Mouse (Mus musculus): Measurements from ENCODE around the gene Atg2b.

Atg2b gene

DNA sequence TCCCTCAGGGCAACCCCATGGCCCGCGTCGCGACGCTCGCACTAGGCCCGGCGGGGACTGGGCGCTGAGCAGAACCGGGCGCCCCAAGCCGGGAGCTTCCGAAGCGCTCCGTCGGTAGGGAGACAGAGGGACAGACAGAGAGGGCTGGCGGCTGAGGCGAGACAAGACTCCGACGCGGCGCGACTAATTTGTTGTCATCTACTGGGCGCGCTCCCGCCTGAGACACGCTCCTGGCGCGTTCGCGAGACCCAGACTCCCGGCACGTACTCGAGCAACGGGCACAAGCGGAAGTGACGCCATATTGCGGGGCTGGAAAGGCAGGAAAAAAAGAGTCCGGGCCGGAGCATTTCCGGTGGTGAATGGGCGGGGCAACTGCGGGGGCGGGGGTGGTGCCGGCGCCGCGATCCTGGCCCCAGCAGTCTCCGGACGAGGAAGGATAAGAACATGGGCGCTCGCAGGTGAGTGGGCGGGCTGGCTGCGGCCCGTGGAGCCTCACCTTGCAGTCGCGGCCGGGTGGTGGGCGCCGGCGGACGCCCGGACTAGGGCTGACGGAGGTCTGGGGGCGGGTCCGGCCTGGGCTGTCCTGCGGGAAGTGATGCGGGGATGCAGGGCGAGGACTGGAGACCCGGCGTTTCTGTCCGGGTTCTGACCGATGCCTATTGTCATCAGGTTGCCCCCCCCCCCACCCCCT, at the start of gene Atg2b:
Gene Atg2b (minus strand): TSS at position 211 of the 691 bp plus-strand sequence.
- peak; percentile 90 to 94 for DNase-seq (ENCODE audit: low spot score in 2 of 2)

DNA sequence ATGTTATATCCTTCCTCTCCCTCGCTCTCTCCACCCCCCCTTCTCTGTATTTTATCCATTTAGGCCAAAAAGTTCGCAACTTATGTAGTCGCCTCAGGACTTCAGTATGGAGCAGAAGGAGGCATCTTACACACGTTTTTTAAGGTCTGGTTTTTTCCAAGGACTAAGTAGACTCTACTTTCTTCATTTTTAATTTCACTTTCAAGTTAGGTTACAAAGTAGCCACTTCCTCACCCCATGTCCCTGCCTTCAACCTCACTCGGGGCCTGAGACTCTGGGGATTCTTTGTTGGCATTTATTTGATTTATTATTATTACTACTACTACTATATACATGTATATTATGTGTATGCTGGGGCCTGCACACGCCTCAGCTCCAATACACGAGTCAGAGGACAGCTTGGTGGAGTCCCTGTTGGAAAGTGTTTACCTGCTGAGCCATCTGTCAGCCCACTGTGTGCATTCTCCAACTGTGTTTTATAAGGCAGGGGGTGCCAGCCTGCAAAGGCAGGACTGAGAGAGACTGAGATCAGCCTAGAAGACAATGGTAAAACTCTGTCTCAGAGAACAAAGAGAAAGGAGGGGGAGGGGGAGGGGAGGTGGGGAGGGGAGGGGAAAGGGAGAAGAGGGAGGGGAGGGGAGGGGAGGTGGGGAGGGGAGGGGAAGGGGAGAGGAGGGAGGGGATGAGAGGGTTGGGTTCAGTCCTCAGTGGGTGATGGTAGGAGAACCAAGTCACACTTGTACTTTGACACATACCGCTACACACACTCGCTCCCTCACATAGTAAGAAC, 48.6 kb upstream of the Atg2b start:
- DNase-seq (ENCODE audit: low spot score in 2 of 2), result no peak

DNA sequence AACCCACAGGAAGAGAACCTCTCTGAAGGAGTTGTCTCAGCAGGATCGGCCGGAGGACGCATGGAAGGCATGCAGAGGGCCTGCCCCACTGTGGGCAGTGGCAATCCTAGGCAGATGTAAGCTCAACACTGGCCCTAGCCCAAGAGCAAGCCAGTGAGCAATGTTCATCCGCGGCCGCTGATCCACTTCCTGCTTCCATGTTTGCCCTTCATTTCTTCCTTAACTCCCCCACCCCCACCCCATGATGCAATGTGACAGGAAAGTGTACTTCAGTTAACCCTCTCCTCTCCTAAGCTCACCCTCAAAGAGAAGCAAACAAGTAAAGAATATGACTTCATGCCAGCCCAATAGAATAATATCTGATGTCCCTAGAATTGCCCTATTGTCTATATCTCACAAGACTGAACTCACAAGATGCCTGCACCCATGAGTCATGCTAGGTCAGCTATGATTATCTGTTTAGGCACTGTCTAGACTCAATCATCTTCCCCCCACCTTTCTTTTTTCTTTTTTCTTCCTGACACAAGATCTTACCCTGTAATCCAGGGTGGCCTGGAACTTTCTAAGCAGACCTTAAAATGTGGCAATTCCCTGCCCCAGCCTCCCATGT, 45.9 kb upstream of the Atg2b start:
- DNase-seq (ENCODE audit: low spot score in 2 of 2), result no peak

DNA sequence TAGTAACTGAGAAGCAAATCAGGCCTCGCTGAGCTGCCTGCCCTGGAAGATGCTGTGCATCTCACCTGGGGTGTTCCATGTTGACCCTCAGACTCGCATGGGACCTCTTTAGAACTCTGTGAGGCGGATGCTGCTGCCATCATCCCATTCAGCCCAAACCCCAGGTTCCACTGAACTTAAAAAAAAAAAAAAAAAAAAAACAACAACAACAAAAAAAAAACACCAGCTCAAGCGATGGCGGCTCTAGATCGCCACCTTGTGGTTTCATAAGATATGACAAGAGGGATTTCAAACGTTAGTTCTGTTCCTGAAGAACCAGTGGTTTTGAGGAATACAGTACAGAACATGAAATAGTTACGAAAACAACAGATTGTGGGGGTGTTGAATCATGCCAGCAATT, 43.0 kb upstream of the Atg2b start:
- peak in 1 of 2 experiments; percentile 19 for DNase-seq (ENCODE audit: low spot score in 2 of 2)

DNA sequence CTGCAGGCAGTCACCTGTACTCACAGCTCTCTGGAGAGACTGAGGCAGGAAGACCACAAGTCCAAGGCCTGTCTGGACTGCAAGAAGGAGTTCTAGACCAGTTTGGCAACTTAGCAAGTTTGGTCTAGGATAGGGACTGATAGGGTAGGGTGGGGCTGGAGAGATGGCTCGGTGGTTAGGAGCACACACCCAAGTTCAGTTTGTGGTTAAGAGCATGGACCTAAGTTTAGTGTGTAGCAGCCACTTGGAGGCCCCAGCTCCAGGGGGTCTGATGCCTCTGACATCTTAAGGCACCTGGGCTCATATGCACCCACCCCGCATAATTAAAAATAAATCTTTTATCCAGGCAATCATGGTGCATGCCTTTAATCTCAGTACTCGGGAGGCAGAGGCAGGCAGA, 42.3 kb upstream of the Atg2b start:
- DNase-seq (ENCODE audit: low spot score in 2 of 2), result no peak

DNA sequence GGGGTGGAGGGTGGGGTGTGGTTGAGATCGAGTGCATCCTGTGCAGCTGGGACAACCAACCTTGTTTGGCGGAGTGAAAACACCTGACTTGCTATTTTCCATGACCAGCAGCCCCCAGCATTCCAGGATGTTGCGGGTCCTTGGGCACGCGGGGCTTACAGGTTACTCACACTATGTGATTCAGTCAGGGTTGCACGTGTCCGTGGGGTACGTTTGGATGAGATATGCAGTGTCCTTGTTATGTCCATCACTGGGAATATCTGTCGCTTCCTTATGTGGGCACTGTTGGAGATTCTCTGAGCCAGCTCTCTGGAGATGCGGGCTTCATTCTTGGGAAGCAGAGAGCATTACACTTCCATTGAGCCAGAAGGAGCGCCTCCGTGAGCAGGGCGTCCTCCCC, 40.7 kb upstream of the Atg2b start:
- no peak for DNase-seq (ENCODE audit: low spot score in 2 of 2)

DNA sequence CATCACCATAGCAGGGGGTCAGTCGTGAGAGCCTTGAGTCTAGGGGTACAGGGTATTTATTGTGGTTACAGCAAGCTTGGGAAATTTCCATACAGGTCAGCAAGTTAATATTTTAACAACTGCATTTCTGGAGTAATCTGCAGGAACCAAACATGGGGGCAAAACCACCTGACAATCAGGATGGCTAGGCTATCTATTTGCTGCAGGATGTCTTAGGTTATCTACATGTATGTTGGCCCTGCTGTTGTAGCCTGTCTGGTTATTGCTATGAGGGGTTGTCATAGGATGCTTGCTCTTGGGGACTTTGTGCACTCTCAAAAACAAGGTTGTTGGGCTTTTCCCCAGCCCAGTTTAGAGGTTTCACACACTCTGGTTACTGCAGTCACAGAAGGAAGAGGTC, 39.6 kb upstream of the Atg2b start:
- no peak for DNase-seq (ENCODE audit: low spot score in 2 of 2)

DNA sequence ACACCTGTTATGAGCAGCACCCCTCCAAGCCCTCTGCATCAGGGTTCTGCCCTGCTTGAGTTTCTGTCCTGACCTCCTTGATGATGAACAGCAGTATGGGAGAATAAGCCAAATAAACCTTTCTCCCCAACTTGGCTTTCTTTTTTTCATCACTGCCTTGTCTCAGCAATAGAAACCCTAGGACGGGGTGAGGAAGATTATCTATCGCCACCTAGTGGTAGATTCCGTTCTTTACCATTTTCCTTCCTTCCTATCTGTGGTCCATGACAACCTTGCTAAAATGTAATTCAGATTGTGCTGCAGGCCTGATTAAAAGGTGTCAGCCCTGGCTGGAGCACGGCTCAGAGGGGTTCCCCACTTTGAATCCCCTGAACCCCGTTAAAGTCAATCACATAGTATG, 37.6 kb upstream of the Atg2b start:
- DNase-seq (ENCODE audit: low spot score in 2 of 2), result no peak

DNA sequence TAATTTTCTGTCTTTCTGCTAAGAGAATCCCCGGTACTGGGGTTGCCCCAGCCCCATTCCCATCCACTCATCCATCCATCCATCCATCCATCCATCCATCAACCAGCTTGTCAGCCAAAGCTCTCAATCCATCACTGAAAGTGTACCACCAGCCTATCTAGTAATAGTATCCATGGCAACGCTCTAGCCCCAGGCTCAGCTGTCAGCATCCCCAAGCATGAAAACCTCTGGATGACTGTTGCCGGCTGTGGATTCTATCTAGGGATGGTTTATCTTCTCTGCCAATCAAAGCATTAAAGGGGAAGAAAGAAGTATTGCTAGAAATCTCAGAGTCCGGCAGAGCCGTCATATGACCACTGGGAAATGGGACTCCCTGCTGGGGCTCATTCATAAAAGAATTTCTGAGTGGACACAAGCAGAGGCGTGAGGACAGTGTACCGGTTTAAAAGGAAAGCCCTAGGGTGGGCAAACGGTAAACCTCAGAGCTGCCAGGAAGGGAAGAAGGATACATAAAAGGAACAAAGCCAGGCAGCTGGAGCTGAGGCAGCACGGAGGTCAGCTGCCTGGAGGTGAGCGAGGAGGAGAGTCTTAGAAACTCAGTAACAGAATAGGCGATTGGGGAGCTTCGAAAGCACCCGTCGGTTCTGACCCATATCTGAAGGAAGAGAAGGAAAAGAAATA, 36.6 kb upstream of the Atg2b start:
- DNase-seq (ENCODE audit: low spot score in 2 of 2), result no peak

DNA sequence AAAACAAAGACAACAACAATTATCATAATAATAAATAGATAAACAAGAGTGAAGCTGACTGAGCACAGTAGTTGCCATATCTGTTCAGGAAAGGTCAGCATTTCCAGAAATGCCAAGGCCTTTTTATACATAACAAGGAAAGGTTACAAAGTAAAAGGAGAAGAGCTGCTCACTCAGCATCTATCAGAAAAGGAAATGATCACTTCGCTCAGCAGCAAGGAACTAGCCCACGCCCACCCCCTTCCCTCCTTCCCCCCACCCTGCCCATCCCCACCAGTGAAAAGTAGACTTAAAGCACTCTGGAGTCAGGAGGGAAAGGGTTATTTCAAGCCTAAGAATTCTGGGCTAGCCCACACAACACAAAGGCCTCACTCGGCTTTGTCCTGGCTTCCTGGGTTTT, 35.2 kb upstream of the Atg2b start:
- no peak for DNase-seq (ENCODE audit: low spot score in 2 of 2)

DNA sequence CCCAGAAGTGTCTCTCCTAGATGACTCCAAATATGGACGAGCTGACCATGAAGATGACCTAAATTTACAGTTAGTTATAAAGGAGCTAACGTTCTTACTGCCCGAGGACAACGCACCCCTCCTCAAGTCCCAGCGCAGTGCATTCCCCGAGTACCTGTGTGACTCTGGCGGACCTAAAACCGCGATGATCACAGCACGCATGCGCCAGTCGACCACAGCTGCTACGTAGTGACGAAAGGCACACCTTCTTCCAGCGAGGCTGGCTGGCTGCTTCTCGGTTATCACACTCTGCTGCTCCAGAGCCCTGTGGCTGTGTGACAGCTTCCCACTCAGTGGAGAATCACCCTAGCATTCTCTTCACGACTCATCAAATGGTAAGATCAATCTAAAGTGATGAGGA, 33.6 kb upstream of the Atg2b start:
- DNase-seq (ENCODE audit: low spot score in 2 of 2), result peak; percentile 21 to 30

DNA sequence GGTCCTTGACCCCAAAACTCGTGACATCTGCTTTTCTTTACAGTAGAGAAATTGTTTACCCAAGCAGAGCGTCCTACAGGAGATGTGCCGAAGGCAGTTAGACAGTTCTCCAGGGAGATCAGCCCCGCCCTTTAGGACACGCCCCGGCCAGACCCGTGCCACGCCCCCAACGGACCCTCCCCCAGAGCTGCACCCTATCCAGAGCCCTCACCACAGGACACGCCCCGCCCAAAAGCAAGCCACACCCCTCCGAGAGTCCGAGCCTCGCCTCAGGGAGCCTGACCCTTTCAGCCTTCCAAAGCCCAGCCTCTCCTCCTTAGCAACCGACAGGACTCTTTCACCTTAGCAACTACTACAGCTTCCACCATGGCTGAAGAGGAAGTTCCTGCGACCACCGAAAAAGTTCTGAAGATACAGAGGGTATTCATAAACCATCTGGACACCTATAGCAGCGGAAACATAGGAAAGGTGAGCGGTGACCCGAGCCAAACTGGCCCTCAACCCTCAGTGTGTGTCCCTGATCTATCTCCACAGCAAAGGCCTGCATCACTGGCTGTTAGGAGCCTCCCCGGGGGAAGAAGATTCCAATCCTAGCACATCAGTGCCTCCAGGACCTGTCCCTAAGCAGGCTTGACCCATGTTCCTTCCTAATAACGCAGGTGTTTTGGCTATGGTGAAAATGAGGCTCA, 20.9 kb upstream of the Atg2b start, which contains the start of gene Ak7:
Gene Ak7 (plus strand): TSS at position 178 of the 689 bp plus-strand sequence.
- no peak for DNase-seq (ENCODE audit: low spot score in 2 of 2)

DNA sequence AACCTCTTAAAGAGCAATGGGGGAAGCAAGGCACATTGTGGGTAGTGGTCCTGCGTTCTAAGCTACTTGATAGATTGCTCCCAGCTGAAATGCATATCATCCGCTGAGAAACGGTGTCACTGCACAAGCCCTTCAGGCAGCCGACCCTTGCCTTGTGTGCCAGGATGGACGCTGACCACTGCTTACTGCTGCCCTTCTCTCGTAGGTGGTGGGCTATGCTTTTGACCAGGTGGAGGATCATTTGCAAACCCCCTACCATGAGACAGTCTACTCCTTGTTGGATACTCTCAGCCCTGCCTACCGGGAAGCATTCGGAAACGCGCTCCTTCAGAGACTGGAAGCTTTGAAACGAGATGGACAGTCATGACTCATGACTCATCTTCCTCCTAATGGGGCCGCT, 15.4 kb upstream of the Atg2b start:
- DNase-seq (ENCODE audit: low spot score in 2 of 2), result no peak

DNA sequence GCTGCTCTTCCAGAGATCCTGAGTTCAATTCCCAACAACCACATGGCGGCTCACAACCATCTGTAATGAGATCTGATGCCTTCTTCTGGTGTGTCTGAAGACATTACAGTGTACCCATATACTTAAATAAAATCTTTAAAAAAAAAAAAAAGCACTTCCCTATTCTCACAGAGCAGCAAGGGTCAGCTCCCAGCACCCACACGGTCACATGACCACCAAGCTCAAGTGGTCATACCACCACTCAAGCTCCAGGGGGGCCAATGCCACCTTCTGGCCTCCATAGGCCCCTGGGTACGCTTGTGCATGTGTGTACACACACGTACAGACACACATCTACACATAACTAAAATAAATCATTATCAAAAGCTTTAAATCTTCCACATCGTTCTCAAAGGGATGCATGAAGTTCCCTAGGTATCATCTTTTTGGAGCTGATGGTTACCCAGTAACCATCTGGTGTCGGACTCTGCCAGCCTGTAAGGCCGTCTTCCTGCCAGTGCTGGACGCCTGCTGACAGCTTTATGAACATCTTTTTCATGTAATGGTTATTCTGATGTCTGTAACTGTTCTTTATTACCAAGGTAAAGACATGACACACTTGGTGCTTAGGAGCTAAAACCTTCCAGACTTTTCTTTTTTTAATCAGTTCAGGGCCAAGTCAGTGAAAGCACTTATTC, 12.2 kb upstream of the Atg2b start:
- no peak for DNase-seq (ENCODE audit: low spot score in 2 of 2)

DNA sequence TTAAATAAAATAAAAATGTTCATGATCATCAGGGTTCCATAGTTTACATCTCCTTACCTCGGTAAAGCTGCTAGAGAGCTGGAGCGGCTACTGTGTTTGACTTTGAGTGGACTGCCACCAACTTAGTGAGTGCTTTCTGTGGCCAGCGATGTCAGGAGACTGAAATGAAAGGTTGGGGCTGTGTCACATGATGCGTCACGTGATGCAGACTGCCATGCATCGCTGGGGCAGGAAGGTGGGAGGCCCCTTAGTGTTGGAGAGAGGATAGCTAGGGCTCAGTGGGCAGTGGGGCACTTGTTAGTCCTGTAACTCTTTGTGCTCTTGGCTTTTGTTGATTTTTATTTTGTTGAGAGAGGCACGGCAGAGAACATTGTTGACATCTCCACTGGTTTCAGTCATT, 10.8 kb upstream of the Atg2b start:
- no peak for DNase-seq (ENCODE audit: low spot score in 2 of 2)

DNA sequence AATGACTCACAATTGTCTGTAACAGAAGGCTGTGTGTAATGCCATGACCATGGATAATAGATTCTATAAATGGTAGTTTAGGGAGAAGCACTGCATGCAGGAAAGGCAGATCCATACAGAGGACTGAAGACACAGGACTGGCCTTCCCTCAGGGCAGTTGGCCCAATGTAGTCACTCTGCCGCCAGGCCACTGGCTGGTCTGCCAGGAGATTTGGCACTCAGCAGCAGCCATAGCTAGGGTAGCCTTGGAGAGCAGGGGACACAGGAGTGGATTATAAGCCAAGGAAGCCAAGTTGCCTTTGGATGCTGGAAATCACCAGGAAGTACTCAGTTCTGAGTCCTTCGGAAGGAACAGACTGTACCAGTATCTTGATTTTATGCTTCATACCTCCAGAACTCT, 9.0 kb upstream of the Atg2b start:
- no peak for DNase-seq (ENCODE audit: low spot score in 2 of 2)

DNA sequence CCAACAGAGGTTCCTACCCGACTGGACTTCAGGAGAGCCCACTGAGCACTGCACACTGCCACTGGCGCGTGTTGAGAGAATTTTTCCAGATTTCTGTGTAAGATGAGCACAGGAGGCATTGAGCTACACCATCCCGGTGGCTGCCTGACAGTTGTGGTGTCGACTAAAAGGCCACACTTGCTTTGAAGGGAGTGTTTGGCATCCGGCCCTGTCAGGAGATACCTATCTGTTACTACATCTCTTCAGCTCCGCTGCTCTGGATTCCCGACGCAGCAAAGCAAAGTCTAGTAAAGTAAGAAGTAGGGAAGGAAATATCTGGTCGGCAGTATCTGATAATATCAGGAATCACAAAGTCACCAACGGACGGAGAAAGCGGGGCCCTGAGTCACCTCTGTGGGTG, 4.4 kb upstream of the Atg2b start:
- DNase-seq (ENCODE audit: low spot score in 2 of 2), result no peak

DNA sequence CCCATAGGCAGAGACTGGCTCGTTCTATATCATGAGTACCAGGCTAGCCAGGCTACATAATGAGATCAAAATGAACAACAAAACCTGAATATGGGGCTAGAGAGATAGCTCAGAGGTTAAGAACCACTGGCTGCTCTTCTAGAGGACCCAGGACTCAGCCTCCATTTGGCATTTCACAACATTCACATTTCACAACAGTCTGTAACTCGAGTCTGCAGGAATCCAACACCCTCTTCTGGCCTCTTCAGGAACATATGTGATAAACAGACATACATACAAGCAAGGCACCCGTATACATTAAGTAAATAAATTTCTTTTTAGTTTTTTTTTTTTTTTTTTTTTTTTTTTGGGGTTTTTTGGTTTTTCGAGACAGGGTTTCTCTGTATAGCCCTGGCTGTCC, 3.5 kb upstream of the Atg2b start:
- no peak for DNase-seq (ENCODE audit: low spot score in 2 of 2)

DNA sequence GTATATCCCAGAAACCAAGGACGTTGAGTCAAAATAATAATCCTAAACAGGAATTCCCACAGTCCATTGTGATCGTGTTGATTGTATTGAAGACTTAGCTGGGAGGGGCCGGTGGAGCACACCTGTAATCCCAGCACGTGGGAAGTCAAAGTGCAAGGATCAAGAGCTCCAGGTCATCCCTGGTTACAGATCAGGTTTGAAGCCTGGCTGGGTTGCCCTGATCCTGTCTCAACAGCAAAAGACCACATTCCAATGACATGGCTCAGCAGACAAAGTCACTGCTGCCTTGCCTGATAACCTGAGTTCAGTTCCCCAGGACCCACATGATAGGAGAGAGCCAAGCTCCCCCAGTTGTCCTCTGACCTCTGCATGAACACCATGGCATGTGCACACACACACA, 2.4 kb upstream of the Atg2b start:
- no peak for DNase-seq (ENCODE audit: low spot score in 2 of 2)

DNA sequence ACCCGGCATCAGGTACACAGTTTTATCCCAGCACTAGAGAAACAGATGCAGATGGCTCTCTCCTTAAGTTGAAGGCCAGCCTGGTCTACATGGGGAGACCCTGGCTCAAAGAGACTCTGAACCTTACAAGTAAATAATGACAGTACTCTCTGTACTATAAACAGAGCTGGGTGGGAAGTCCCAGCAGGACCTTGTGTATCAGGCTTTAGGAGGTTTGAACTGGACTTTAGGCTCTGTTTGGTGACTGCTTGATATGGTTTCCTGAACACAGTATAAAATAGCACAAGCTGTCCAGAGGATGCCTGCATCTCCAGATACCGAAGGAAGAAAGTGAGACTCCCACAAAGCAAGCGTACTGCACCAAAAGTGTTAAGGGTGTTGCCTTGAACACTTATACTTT, 1.8 kb upstream of the Atg2b start:
- DNase-seq (ENCODE audit: low spot score in 2 of 2), result no peak
